Mouse (Mus musculus) CD4-positive helper T cell, adult 2 months (primary cell): ENCODE measurements around the gene Serping1.

ENCODE experiments used
- DNase-seq: peaks from one replicate; pipeline ENCODE4 v3.0.0-alpha.2; 2012; ENCODE audit warnings: low read depth, missing footprints, low spot score

Gene Serping1

DNA sequence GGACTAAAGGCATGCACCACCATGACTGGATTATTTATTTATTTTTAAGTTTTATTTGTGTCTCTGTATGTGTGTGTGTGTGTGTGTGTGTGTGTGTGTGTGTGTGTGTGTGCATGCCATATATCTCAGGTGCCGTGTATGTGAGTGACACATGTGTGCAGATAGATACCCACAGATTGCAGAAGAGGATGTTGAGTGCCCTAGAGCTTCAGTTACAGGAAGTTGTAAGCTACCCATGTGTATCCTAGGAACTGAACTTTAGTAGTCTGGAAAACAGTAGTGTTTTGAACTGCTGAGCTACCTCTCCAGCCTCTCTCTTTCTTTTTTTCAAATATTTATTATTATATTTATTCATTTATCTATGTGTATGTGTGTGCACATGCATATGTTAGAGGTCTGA is 8.1 kb upstream of the Serping1 start:
- DNase-seq: no peak

DNA sequence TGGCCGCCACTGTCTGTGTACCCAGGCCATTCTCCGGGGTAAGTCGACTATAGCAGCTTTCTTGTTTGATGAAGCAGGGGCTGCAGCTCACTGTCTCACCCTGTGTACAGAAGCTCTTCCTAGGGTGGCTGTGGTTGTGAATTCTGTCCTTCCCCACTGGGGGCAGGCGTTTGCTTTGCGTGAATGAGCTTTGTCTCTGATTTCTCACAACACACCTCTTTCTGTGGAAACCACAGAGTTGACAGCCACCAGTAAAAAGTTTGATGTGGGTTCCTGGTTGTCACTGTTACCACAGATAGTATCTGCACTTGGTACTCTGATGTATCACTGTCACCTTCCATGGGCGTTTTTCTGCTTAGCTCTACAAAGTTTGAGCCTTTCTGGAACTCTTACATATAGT is 4.0 kb upstream of the Serping1 start:
- peak; percentile 92 for DNase-seq

DNA sequence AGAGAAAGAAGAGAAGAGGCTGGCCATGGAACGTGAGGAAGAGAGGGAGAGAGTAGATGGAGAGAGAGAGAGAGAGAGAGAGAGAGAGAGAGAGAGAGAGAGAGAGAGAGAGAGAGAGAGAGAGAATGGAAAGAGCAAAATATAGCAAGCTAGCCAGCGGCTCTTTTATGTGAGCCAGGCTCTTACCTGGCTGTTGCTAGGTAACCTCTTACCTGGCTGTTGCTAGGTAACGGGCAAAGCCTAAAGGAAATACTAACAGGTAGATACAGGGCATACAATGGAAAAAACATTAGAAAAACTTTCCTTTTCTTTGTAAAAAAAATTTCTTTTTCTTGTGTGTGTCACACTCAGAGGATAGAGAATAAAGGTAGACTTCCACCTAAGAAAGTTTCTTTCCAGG is 2.5 kb upstream of the Serping1 start:
- no peak for DNase-seq

DNA sequence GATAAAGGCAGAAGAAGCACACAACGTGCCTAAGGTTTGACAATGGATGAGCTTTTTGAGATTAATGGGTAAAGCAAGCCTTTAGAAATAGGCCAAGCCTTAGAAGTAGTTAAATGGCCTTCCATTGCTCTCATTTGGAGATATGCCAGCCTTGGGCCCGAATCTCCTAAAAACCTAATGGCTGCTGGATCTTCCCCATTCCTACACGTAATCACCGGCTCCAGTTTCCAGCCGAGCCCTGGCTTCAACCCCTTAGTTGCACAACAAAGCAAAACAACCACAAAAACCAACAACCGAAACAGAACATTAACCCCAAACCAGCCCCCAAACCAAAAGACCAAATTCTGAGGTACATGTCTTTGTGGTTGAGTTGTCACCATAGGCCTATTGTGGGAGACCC is 421 bp upstream of the Serping1 start:
- no peak for DNase-seq

DNA sequence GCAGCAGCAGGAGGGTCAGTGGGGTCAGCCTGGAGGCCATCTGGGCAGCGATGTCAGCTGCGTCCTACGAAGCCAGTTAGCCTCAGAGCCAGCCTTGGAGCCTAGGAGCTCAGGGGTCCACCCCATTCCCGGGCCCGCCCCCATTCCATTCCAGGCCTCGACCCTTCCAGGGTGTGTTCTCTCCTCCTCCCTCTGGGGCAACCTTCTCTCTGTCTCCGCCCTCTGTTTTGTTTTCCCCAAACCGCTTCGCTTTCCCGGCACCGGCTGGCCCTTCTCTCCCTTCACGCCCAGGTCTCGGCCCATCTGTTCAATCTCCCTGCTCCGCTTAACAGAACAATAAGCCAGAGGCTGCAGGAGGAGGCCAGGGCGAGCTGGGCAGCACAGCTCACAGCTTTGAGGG is 493 bp downstream of the Serping1 start:
- DNase-seq: no peak

DNA sequence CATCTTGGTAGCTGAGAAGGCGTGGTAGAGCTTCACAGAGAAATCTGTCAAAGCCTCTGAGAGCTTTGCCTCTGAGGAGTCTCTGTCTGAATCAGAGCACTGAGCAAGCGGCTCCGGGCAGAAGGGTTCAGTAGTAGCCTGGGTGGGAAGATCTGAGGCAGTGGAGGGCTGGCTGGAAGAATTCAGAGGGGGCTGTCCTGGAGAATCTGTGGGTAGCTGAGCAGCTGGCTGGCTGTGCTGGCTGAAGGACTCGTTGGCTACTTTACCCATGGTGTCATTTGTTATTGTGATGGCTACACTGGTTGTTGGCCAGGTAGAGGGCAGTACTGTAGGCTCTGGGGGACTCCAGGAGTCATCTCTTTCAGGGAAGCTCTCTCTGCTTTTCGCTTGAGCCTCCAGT is 2.0 kb downstream of the Serping1 start:
- DNase-seq: no peak

DNA sequence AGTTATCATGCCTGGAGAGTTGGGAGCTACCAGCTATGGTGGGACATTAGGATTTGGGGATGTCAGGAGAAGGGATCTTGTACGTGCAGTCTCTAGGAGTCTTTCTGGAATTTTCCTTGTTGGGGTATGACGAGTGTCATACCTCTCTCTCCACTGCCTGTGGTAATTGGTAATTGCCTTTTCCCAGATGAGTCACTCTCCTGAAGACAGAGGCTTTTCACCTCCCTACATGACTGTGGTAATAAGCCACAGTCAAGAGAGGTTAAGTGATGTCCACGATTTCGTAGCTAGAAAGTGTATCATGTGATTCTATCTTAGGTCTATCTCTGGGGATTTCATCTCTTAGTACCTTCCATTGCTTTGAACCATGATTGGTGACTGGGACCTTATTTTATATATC is 2.8 kb downstream of the Serping1 start:
- DNase-seq: no peak

DNA sequence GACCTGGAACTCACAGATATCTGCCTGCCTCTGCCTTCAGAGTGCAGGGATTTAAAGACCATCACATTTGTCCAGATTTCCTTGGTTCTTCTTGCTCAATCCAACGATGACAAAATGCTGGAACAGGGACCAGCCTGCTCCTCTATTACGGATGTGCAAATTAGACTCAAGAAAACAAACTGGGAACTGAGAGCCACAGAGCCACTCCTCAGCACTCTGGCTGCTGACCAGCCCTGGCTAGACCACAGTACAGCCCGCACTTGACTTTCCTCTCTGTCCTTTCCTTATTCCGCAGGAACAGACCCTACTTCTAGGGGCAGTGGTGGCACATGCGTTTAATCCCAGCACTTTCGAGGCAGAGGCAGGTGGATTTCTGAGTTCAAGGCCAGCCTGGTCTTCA is 4.7 kb downstream of the Serping1 start:
- DNase-seq: no peak

DNA sequence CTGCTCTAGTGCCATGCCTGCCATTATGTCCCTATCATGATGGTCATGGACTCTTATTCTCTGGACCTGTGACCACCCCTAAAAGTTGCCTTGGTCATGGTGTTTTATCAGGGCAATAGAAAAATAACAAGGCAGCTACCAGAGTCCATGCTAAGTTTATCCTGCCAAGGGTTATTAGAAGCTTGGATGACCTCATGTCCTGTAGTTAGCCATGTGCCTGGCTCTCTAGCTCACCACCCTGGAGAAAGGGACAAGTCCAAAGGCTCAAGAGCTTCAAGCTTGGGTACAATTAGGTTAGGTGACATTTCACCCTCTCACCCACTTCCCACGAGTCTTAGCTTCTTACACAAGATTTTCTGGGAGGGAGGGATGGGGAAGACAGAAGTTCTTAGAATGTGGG is 12.4 kb downstream of the Serping1 start:
- DNase-seq: no peak

DNA sequence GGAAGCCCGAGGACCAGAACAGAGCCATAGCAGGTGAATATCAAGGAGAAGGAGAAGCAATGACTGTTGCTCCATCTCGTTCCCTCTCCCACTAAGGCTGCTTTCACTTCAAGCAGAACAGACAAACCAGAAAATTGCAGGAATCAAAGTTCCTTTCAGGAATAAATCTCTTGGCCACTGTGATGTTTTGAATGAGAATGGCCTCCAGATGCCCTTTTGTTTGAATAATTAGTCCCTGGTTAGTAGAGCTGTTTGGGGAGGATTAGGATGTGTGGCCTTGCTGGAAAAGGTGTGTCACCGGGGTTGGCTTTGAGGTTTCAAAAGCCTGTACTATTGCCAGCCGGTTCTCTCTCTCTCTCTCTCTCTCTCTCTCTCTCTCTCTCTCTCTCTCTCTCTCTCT is 12.9 kb downstream of the Serping1 start:
- DNase-seq: no peak

DNA sequence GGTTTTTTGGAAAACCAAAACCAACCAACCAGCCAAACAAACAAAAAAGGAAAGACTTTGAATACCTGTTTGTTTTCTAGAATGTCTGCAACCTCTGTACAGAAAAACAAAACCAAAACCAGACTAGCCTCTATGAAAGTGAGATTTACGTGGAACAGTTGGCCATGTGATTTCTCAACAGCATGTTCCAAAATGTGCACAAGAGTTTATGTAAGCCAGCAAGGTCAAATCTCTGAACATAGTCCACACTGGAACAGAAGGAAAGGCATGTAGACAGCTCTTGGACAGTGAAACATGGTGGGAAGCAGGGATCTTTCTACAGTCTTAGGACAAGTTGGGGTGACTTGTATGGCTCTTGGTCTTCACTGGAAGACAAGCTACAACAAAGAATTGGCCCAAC is 13.4 kb downstream of the Serping1 start:
- DNase-seq: no peak

DNA sequence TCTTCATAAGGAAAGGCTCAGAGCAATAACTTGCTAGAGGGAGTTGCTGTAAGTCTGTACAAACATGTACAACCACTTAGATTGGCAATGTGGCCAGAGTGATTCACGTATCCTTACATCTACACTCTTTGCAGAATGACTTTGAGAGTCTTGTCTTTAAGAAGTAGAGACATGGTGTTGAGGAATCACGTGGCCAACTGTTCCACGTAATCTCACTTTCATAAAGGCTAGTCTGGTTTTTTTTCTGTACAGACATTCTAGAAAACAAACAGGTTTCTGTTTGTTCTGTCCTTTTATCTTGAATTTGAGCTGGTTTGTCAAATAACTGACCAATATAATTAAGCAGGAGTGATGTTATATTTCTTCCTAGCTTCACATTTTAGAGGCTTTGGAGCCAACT is 13.9 kb downstream of the Serping1 start:
- no peak for DNase-seq

DNA sequence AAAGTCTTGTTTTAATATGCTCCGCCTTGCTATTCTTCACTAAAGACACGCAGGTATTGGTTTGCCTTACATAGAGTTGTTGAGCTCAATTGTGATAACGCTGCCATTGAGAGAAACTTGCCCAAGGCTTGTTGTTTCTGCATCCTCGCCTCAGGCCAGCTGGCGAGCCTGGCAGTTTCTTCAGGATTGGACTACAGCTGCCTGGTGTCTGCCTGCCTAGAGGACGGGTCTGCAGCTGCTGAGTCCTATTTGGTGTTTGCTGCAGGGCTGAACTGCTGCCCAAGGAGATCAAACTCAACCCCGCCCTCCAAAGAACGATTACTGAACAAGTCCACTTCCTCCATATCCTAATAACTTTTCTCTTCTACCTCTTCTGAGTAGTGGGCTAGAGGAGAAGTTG is 14.5 kb downstream of the Serping1 start:
- DNase-seq: no peak

DNA sequence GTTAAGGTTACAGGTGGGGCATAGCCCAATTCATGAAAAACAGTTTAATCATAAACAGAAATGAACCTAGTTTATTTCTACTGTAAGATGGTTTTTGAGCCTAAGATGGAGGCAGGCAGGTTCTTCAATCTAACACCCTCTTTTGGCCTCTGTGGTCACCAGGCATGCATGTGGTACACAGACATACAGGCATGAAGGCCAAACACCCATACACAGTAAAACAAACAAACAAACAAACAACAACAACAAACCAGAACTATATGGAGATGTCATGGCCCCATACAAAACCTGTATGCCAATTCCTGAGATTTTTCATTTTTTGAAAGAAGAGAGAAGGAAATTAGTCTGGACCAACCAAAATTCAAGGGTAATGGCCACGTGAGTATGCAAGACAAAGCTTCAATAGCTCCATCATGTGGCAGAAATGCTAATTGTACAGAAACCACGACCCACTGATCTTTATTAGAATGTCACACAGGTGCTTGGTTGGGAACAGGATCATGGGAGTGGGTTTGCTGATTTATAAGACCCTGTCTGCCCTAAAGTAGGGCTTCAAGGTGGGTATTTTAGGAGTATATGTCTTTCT is 16.6 kb downstream of the Serping1 start:
- DNase-seq: peak; percentile 21

DNA sequence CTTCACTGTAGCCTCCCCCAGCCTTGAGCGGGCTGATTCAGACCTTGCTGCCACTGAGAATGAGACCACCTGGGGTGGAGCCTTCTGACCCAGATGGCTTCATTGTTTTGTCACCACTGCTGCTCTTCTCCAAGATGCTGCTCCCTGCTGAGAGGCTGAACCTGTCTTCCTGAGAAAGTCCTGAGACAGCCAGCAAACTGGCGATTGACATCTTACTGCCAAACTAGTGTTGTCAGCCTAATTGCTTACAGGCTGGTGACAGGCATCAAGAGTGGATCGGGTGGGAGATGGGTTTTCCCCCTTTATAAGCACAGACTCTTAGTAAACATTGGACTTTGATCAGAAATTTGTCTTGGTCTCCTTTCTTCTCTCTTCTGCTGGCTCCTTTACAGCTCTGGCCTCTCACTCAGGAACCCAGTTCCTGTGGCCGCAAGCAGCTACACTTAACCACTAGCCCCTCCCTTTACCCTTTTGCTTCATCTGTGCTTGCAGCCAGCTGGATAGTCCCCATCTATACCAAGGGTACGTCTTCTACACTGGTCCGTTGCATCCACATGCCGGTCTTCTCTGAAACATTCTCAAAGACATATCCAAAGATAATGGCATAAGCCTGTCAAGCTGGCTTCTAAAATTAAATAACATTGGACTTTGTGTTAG is 18.1 kb downstream of the Serping1 start:
- DNase-seq: no peak

DNA sequence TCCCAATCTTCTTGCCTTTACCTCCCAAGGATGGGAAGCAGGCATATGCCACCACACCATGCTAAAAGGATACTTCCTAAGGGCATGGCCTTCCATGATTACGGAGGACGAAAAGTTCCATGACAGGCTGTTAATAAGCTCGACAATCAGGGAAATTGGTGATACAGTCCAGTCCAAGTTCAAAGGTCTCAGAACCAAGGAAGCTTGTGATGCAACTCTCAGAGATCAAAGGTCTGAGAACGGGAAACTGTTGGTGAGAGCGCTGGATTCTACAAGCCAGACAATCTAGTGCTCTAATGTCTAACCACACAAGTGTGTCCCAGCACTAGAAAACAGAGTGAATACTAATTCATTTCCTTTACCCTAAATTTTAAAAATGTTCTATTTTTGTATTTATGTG is 19.0 kb downstream of the Serping1 start:
- no peak for DNase-seq

DNA sequence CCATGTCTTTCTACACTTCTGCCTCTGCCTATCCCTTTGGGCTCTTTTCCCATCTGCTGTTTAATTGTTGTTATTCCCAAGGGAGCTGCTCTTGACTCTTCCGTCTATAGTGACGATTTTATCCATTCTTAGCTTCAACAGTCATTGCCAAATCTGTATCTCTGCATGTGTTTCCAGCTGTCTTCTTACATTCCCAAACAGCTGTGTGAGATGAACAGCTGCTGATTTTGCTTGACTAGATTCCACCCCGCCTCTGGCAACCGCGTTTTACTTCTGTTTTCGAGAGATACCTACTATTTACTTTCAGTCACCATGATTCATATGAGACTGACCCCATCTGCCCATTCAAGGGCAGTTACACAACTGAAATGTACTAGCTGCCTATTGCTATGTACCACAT is 25.1 kb downstream of the Serping1 start:
- DNase-seq: no peak

DNA sequence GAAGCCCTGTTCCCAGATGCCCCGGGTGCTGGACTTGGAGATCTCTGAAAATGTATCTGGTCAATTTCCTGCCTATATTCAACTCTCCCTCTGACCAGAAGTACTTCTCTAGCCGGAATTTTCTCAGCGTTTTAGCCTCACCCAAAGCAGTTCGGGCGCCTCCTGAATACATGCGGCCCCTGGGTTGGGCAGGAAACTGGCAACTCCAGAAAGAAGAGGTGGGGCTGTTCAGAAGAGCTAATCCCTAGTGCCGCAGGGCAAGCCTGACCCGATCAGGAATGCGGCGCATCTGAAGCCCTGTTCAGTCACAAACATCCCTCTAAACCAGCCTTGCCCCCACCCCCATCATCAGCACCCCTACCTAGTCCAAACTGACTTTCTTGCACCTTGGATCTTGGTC is 31.1 kb downstream of the Serping1 start:
- DNase-seq: no peak

DNA sequence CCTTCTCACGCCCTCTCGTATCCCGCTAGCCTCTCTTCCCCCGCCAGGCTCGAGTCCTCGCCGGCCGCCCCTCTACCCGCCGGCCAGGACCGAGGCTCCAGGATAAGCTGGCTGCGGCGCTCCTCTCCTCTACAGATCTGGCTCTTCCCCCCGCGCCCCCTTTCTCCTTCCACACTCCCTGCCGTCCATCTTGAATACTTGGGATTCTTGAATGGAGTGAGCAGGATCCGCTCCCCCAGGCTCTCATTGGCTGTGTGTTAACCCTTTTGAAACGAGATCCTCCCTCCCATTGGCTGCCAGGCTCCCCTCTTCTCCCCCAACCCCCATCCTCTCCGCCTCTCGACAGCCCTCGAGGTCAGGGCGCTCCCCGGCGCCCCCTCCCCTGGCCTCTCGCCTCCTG is 31.7 kb downstream of the Serping1 start, which contains the start of gene Gm19426:
Gene Gm19426 (minus strand): TSS at position 95 of the 400 bp plus-strand sequence.
- DNase-seq: no peak

DNA sequence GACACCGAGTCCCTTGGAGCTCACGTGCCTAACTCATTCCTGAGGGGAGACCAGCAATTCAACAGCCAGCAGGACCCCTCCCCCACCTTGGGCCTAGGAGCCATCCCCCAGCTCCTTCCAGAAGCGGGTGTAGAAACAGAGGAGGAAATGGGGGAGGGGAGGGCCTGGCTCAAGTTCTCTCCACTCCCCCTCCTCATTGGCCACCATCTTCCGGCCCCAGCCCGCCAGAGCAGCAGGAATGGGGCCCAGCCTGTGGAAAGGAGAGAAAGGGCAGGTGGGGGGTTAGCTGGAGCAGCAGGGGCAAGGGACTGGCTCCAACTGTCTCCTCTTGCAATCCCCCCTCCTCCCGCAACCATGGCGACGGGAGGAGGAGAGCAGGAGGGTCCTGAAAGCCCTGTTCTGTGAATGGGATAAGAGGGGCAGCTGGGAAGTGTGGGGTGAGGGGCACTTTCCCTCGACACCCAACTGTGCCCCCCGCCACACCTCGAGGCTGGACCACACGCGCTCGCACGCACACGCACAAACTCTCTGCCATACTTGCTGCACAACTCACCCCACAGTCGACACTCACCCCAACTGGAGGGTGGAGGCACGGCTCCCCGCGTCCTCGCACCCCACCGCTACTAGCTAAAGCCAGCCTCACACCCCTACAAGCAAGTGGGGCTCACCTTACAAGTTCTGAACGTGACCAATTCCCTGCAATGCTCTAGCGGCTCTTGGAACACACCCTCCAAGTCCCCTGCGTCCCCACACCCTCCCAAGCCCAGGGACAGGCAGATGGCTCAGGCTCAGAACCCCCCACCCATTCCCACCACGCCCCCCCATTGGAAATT is 32.6 kb downstream of the Serping1 start:
- no peak for DNase-seq

DNA sequence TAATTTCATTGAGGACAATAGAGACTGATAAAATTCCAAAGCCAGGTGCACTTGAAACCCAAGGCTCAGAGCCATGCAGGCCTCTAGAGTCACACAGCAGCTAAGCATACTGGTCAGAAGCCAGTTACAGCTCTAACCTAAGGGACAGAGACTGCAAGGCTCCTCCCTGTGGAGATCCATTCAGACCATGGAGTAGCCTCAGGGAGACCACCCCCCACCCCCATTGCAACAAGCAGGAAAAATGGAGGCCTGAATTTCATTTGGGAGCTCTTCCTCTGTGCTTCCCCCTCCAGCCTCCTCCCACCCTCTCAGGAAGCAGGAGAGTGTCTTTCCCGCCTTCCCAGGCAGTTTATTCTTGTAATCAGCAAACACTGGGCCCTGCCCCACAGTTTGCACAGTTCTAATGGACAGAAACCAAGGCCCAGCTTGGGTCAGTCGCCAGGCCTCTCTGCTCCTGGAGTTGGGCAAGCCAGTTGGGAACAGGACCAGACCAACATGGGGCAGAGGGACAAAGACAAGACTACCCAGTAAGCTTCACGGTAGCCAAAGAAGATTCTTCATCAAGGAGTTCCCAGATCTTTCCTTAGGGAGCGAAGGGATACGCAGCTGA is 33.3 kb downstream of the Serping1 start:
- DNase-seq: no peak

DNA sequence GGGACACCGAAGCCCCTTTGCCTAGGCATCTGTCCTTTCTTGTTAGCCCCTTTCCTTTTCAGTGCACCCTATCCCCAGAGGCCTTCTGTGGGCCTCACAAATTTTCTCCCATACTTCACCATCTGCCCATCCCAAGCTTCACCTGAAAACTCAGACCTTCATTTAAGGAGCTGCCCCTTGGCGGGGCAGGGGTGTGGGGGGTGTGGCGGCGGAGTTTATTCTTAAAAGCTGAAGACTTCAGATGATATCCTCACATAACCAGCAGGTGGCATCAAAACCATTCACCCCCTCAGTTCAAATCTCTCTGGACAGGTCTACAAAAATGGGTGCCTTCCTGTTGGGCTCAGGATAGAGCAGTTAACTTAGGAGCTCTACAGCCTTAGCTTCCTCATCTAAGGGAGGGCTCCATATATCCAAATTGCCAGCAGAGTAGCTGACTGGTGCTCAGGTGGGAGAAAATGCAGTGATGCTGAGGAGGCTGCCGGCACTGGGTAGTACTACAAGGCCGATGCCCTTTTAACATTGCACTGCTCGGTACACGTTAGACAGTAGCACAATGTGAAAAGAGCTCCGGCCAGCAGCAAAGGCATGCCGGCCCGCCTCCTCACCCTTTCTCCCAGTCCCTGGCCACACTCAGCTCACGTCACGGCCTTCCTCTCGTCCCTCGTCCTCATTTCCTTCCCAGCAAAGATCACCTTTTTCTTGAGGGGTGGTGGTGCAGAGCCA is 34.5 kb downstream of the Serping1 start:
- DNase-seq: peak; percentile 15
